Mouse (Mus musculus): ENCODE measurements around the gene Ptpn20. TPM values are rescaled to one million over a fixed set of nuclear protein-coding genes. Genes with fewer than 3 reads are reported as not detected.

Ptpn20 gene
- polyA plus RNA-seq, 1 experiment from 2014 or later = 0.05 TPM

GRCm38 (mm10) chr14:33678740-33679139 lies 89.7 kb downstream of the Ptpn20 start:
- H3K27ac ChIP-seq (replicated peaks) = no peak overlapping the region
- H3K4me3 ChIP-seq = no peak overlapping the region
- H3K9me3 ChIP-seq = no peaks in the 10 kb centered on the region
- no peaks in the 10 kb centered on the region for H3K36me3 ChIP-seq
- WGBS = 80% methylated on average over 3 of the region's 3 CpGs
- H3K9ac ChIP-seq (replicated peaks) = no peak overlapping the region
- ATAC-seq (ENCODE audit: low FRiP score, low read depth) = no peak
- no peak overlapping the region for H3K4me2 ChIP-seq (replicated peaks)
- peaks cover 2% of the 10 kb centered on the region; the same call in 1 of the 2 replicates for H3K4me1 ChIP-seq
- no peaks in the 10 kb centered on the region for H3K27me3 ChIP-seq

GRCm38 (mm10) chr14:33680621-33681020 lies 91.6 kb downstream of the Ptpn20 start:
- H3K9ac ChIP-seq (replicated peaks) = no peak overlapping the region
- no peaks in the 10 kb centered on the region for H3K36me3 ChIP-seq
- no peak overlapping the region for H3K4me2 ChIP-seq (replicated peaks)
- no peaks in the 10 kb centered on the region for H3K9me3 ChIP-seq
- H3K27me3 ChIP-seq = no peaks in the 10 kb centered on the region
- 94% methylated on average over 6 of the region's 6 CpGs for WGBS
- peaks cover 8% of the 10 kb centered on the region; the same call in 1 of the 2 replicates for H3K4me1 ChIP-seq
- H3K27ac ChIP-seq (replicated peaks) = no peak overlapping the region
- ATAC-seq (ENCODE audit: low FRiP score, low read depth) = no peak
- H3K4me3 ChIP-seq = no peak overlapping the region

- H3K4me1 ChIP-seq = peaks cover 13% of the 10 kb centered on the region; the same call in 1 of the 2 replicates
- H3K27me3 ChIP-seq = no peaks in the 10 kb centered on the region
- H3K9me3 ChIP-seq = no peaks in the 10 kb centered on the region
- 88% methylated on average over 2 of the region's 2 CpGs for WGBS
- no peaks in the 10 kb centered on the region for H3K36me3 ChIP-seq
- no peak for ATAC-seq (ENCODE audit: low FRiP score, low read depth)
- H3K4me3 ChIP-seq = no peak overlapping the region
- no peak overlapping the region for H3K9ac ChIP-seq (replicated peaks)
- no peak overlapping the region for H3K4me2 ChIP-seq (replicated peaks)
- no peak overlapping the region for H3K27ac ChIP-seq (replicated peaks)
Observed at GRCm38 (mm10) chr14:33682768-33683167, 93.8 kb downstream of the Ptpn20 start.

DNA sequence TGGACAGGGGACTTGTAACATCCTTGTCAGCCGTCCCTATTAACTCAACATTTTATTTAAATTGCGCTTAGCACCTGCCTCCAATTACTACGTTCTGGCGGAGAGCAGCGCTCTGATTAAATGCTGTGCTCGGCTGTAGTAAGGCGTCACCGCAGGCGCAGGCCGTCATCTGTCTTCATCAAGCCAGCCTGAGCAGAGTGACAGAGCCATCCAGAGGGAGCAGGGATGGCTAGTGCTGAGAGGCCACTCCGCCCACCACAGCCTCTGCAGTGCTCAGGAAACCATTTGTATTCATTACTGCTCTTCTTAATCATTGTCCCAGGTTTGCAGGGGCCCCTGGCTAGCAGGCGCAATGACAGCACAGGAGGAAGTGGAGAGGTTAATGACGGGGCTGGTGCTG lies 94.7 kb downstream of the Ptpn20 start:
- H3K27ac ChIP-seq (replicated peaks) = no peak overlapping the region
- peaks cover 13% of the 10 kb centered on the region; the same call in 1 of the 2 replicates for H3K4me1 ChIP-seq
- ATAC-seq (ENCODE audit: low FRiP score, low read depth) = peak; percentile 81
- H3K27me3 ChIP-seq = no peaks in the 10 kb centered on the region
- H3K4me3 ChIP-seq = no peak overlapping the region
- 56% methylated on average over 13 of the region's 13 CpGs for WGBS
- H3K36me3 ChIP-seq = no peaks in the 10 kb centered on the region
- no peak overlapping the region for H3K4me2 ChIP-seq (replicated peaks)
- H3K9ac ChIP-seq (replicated peaks) = no peak overlapping the region
- no peaks in the 10 kb centered on the region for H3K9me3 ChIP-seq

DNA sequence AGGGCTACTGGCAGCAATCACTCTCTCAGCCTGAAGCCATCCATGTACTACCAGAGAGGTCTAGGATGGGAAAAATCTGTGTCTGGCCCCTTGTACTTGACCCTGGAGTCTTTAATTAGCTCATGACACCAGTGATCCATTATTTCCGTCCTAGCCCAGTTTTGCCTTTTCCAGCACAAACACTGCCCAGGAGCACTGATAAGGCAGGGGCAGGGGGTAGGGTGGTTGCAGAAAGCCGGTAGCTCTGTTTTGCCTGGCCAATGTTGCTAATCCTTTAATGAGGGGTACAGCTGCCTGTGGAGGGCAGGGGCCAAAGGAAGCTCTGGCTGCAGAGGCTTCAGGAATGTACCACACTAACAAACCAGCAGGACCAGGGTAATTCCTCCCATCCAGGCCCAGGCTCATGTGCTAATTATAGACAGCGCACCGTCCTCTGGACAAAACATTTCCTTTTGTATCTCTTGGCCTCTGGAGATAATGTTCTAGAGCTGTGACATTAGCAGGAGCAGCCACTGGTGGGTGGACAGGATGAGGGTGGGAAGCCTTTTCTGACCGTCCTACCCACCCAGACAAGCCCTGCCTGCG lies 98.5 kb downstream of the Ptpn20 start:
- Histone ChIP-seq H3K27me3 (no peaks in the 10 kb centered on the region), H3K36me3 (no peaks in the 10 kb centered on the region), H3K4me1 (peaks cover 13% of the 10 kb centered on the region; the same call in 1 of the 2 replicates), H3K4me3 (no peak overlapping the region), H3K27ac (replicated peaks) (no peak overlapping the region), H3K4me2 (replicated peaks) (no peak overlapping the region), H3K9me3 (no peaks in the 10 kb centered on the region), H3K9ac (replicated peaks) (no peak overlapping the region)
- WGBS = 52% methylated on average over 6 of the region's 6 CpGs
- no peak for ATAC-seq (ENCODE audit: low FRiP score, low read depth)

GRCm38 (mm10) chr14:33689044-33689443 lies 100.0 kb downstream of the Ptpn20 start:
- Histone ChIP-seq H3K4me1 (peaks cover 8% of the 10 kb centered on the region; the same call in 1 of the 2 replicates), H3K36me3 (no peaks in the 10 kb centered on the region), H3K27ac (replicated peaks) (no peak overlapping the region), H3K9ac (replicated peaks) (no peak overlapping the region), H3K4me3 (no peak overlapping the region), H3K27me3 (no peaks in the 10 kb centered on the region), H3K9me3 (no peaks in the 10 kb centered on the region), H3K4me2 (replicated peaks) (no peak overlapping the region)
- no peak for ATAC-seq (ENCODE audit: low FRiP score, low read depth)

Other genes starting within 250 kb of the Ptpn20 start
- 25.9 and 30.0 TPM in 2 replicates for gene Mapk8, start 142.0 kb upstream of the Ptpn20 start, polyA plus RNA-seq (2016; fragmentation: Nextera tagmentation; extraction: Ambion mirVana)
- 0.13 TPM in 1 of 2 replicates, not detected in the other for gene Frmpd2, start 117.5 kb upstream of the Ptpn20 start, polyA plus RNA-seq (2016; fragmentation: Nextera tagmentation; extraction: Ambion mirVana)